Mouse (Mus musculus): ENCODE measurements around the gene Dalrd3.
"Not testable (repeated sequence)": the region's sequence is repeated elsewhere in the genome, so short reads cannot be mapped to it uniquely, and the experiment has no call there.

The Dalrd3 gene

DNA sequence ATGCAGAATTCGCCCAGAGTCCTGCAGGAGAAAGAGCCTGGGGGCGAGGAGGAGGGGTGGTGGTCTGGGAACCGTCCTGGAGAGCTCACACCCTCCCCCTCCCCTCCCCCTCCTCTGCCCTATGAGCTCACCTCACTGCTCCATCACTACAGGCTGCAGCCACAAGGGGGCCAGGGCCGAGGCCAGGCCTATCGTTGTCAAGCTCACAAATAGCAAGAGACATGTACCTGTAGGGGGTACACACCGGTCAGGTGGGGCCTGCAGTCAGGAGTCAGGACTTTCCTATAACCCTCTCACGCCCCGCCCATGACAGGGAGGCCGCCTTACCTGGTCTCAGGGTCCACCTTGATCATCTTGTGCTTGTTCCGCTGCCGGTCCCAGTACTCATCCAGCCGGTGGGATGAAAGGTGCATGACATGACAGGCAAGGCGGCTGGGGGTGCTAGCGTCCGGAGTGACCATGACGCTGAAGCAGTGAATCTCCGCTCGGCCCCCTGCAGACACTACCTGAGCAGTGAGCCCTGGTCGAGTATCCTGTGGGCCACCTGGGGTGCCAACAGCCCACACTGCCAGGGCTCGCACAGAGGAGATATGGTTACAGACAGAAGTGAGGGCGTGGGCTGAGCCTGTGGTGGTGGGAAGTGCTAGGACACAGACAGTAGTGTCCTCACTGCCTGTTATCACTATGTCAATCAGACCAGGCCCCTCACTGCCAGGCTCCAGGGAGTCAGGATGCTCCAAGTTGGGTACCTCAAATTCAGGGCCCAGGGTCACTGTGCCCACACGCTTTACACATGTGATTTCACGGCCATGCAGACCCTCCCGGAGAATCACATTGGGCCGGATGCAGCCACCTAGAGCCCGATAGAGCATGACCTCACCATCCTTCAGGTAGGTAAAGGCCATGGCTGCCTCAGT lies 4.3 kb downstream of the Dalrd3 start:
- peak; percentile 63 for DNase-seq (ENCODE audit: low spot score)

- DNase-seq (ENCODE audit: low spot score), result no peak
Observed at GRCm38 (mm10) chr9:108574921-108575320, 5.2 kb downstream of the Dalrd3 start.

GRCm38 (mm10) chr9:108575321-108576297 lies 5.9 kb downstream of the Dalrd3 start:
- no peak for DNase-seq (ENCODE audit: low spot score)

GRCm38 (mm10) chr9:108577025-108577424 lies 7.3 kb downstream of the Dalrd3 start:
- DNase-seq (ENCODE audit: low spot score), result no peak

- DNase-seq (ENCODE audit: low spot score), result peak; percentile 24
Observed at GRCm38 (mm10) chr9:108577934-108578544, 8.4 kb downstream of the Dalrd3 start.

DNA sequence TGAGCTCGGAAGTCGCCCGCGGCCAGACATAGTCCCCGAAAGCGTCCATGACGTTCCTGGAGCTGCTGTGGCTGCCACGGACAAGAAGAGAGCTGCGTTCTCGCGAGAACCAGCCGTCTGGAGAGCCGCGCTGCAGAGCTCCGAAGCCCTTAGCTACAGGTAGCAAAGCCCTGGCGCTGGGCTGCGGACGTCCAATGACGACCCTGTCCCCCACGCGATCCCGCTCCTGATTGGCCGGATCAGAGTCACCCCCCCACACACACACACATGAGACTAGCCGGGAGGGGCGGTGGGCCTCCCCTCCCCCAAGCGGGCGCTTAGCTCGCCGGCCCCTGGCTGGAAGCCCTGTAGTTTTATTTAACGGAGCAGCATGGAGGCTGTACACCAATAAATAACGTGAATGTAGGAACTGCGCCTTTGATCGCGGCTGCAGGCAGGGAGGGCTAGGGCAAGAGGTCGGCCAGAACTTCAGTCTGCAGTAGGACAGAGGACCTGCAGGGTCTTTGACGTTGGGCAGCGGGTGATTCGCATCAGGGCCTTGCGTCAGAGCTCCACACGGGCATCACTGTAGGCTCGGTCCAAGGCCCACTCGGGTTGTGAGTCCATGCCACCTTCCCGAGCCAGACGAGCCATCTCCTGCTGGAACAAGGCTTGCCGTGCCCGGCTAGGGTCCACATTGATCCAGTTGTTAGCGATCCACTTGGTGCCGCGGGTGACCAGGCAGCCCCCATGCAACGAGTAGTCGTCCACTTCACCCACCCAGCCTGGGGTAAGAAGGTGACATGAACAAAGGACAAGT lies 9.1 kb downstream of the Dalrd3 start, which contains the start of gene Wdr6:
TSS of gene Wdr6 (minus strand) at position 195 of the 799 bp plus-strand sequence.
- peak; percentile 90 for DNase-seq (ENCODE audit: low spot score)

- no peak for DNase-seq (ENCODE audit: low spot score)
Observed at GRCm38 (mm10) chr9:108579344-108579690, 9.6 kb downstream of the Dalrd3 start.

GRCm38 (mm10) chr9:108587571-108588180 lies 18.0 kb downstream of the Dalrd3 start:
- DNase-seq (ENCODE audit: low spot score), result no peak

DNA sequence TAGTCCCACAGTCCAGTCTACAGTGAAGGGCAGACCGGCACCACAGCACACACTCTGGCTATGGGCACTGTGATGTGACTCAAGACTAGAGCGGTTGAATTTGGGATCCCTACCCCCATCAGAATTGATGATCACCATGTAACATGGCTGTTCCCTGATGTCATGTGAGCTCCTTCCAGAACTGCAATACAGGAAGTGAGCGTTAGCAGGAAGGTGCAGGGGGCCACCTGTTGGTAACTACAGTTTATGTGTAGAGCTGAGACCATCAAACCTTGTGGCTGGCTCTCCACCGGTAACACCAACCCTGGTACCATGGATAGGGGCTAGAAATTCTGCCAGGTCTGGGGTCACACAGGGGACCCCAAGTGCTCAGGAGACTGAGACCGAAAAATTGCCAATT lies 19.5 kb downstream of the Dalrd3 start:
- DNase-seq (ENCODE audit: low spot score), result no peak

- no peak for DNase-seq (ENCODE audit: low spot score)
Observed at GRCm38 (mm10) chr9:108591462-108591861, 21.8 kb downstream of the Dalrd3 start.

GRCm38 (mm10) chr9:108594354-108594753 lies 24.7 kb downstream of the Dalrd3 start:
- no peak for DNase-seq (ENCODE audit: low spot score)

GRCm38 (mm10) chr9:108596998-108597764 lies 27.5 kb downstream of the Dalrd3 start, which contains the start of gene P4htm:
P4htm (minus strand) TSS chr9:108597667.
- DNase-seq (ENCODE audit: low spot score), result peak; percentile 65

GRCm38 (mm10) chr9:108599021-108599566 lies 29.4 kb downstream of the Dalrd3 start:
- DNase-seq (ENCODE audit: low spot score), result no peak

DNA sequence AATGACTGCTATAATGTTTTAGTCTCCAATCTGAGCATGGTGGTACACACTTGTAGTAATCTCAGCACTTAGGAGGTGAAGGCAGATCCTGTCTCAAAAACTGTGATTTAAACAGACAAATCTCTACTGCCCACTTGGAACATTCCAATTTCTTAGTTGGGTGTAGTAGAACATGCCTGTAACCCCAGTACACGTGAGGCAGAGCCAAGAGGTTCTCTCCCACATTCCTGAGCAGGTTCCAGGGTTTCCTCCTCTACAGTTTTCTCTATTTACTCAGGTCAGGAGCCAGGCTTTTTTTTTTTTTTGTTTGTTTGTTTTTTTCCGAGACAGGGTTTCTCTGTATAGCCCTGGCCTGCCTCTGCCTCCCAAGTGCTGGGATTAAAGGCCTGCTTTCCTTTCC lies 30.3 kb downstream of the Dalrd3 start:
- no peak for DNase-seq (ENCODE audit: low spot score)

GRCm38 (mm10) chr9:108601986-108602385 lies 32.3 kb downstream of the Dalrd3 start:
- DNase-seq (ENCODE audit: low spot score), result no peak

DNA sequence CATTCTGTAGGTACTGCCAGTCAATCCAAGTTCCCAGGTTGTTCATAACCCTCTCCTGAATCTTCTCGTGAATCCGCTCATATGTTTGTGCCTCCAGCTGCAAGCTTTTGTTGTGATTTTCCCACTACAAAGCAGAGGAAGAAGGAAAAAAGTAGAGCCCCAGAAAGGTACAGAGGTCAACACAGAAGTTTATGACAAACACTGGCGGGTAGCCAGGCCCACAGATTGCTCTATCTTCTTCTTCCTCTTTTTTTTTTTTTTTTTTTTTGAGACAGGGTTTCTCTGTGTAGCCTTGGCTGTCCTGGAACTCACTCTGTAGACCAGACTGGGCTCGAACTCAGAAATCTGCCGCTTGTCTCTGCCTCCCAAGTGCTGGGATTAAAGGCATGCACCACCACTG lies 38.2 kb downstream of the Dalrd3 start:
- not testable (repeated sequence) for DNase-seq (ENCODE audit: low spot score)

DNA sequence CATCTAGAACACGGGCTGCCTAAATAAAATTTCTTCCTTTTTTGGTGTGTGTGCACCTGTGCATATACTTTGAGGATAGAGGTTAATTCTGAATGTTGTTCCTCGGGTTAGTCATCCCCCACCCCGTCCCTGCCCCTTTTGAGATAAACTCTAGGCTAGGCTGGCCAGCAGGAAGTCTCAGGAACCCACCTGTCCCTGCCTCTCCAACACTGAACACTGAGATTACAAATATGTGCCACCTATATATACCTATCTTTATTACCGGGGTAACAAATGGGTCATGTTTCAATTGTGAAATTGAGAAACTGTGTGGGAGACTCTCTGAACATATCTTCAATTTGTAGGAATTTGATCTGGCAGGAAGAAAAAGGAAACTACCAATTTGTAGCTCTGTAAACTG lies 39.2 kb downstream of the Dalrd3 start:
- no peak for DNase-seq (ENCODE audit: low spot score)

DNA sequence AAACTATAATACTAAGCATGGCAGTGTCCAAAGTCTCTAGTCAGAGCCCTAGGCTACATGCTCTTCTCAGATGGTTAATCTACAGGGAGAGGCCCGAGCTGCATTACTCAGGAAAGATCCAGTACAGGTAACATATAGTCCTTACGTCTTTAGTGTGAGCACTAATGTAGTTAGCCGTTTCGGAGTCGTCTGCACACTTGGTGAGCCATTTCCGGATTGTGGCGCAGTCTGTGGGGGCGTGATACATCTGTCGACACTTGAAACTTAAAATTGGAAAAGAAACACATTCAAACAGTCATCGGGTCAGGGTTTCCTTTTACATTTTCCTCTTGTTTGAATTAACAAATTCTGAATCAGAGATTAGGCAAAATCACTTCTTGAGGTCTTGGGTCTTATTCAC lies 41.8 kb downstream of the Dalrd3 start:
- DNase-seq (ENCODE audit: low spot score), result no peak

GRCm38 (mm10) chr9:108617301-108617700 lies 47.6 kb downstream of the Dalrd3 start:
- DNase-seq (ENCODE audit: low spot score), result peak; percentile 45

Data from T-cell, adult 2 months (primary cell).